Mouse (Mus musculus) forebrain, embryonic 10.5 days (tissue): Measurements from ENCODE around the gene Vmn2r101. TPM values are rescaled to one million over a fixed set of nuclear protein-coding genes. Genes with fewer than 3 reads are reported as not detected.

Source experiments
- DNase-seq: peaks from one replicate; pipeline ENCODE4 v3.0.0-alpha.2; 2017; ENCODE audit warnings: low spot score; ENCODE audit errors: extremely low spot score
- H3K27ac ChIP-seq: fragments of 300-500 bp; sonication (generic); 2 replicates; pipeline ENCODE4 v1.5.1; 2016; ENCODE audit warnings: mild to moderate bottlenecking
- H3K27me3 ChIP-seq: fragments of 300-500 bp; sonication (generic); 2 replicates; pipeline ENCODE4 v1.6.1; 2016; ENCODE audit warnings: mild to moderate bottlenecking; ENCODE audit not compliant: poor library complexity, severe bottlenecking
- H3K36me3 ChIP-seq: fragments of 300-500 bp; sonication (generic); replicated peaks from 2 replicates; pipeline ENCODE4 v1.6.1; 2016; ENCODE audit warnings: mild to moderate bottlenecking, moderate library complexity
- H3K4me1 ChIP-seq: fragments of 300-500 bp; sonication (generic); 2 replicates; pipeline ENCODE4 v1.6.1; 2016
- H3K4me3 ChIP-seq: fragments of 300-500 bp; sonication (generic); 2 replicates; pipeline ENCODE4 v1.5.1; 2016; ENCODE audit warnings: mild to moderate bottlenecking, moderate library complexity
- H3K9me3 ChIP-seq: fragments of 300-500 bp; sonication (generic); 2 replicates; pipeline ENCODE4 v1.6.1; 2016; ENCODE audit warnings: mild to moderate bottlenecking, moderate library complexity
- WGBS: fragments of 180-500 bp; shearing (Covaris S2); methylation state at CpG from one replicate; pipeline ENCODE4 v1.1.7; 2016; 5-methylcytosine and 5-hydroxymethylcytosine counted together
- polyA plus RNA-seq: library from polyadenylated mRNA; unstranded; fragments of >200 nt; fragmentation: Nextera tagmentation; extraction: Ambion mirVana; gene quantifications from 2 replicates; pipeline ENCODE4 v1.2.1, GENCODE M21; 2016

The Vmn2r101 gene
- polyA plus RNA-seq = not detected in 2 replicates

- no peak within 1 kb of the TSS for H3K27ac ChIP-seq
- no peaks in the 10 kb centered on the region for H3K4me1 ChIP-seq
- H3K4me3 ChIP-seq = no peak within 1 kb of the TSS
- H3K36me3 ChIP-seq = no peaks in the 10 kb centered on the region
- peaks cover 15% of the 10 kb centered on the region for H3K9me3 ChIP-seq
- DNase-seq = no peak
- H3K27me3 ChIP-seq = no peaks in the 10 kb centered on the region
Measured at GRCm38 (mm10) chr17:19576927-19577326, at the start of gene Vmn2r101. Gene Vmn2r101, plus strand, starts transcription at chr17:19577227.

DNA sequence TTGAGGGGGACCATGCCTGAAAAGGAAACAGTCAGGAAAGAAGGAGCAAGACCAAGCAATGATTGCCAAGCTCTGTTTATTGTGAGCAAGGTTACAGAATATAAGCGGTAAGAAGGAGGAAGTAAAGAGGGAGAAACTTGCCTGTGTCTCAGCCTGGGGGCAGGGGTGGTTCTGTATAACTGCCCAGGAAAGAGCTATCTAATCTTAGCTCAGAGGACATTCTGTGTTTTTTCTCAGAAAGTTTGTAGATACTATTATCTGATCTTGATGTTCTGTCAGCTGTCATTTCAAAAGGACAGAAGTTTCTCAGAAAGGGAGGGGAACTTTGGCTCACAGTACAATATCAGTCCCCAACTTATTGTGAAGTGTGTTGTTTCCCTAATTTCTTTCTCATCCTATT, 52.3 kb downstream of the Vmn2r101 start:
- Histone ChIP-seq H3K9me3 (peaks cover 60% of the 10 kb centered on the region), H3K27me3 (no peaks in the 10 kb centered on the region), H3K4me1 (no peaks in the 10 kb centered on the region), H3K4me3 (no peak overlapping the region), H3K27ac (no peak overlapping the region), H3K36me3 (no peaks in the 10 kb centered on the region)
- DNase-seq = no peak
- WGBS = 96% methylated on average over 1 of the region's 1 CpGs

- no peaks in the 10 kb centered on the region for H3K4me1 ChIP-seq
- H3K4me3 ChIP-seq = no peak overlapping the region
- 53% methylated on average over 3 of the region's 3 CpGs for WGBS
- no peaks in the 10 kb centered on the region for H3K9me3 ChIP-seq
- no peaks in the 10 kb centered on the region for H3K36me3 ChIP-seq
- no peaks in the 10 kb centered on the region for H3K27me3 ChIP-seq
- DNase-seq = no peak
- H3K27ac ChIP-seq = no peak overlapping the region
Measured at GRCm38 (mm10) chr17:19658447-19658846, 81.4 kb downstream of the Vmn2r101 start.

GRCm38 (mm10) chr17:19660028-19660427, 83.0 kb downstream of the Vmn2r101 start, which contains the start of gene Vmn2r102:
Gene Vmn2r102, plus strand, starts transcription at chr17:19660328.
- no peak within 1 kb of the TSS for H3K4me3 ChIP-seq
- 76% methylated on average over 2 of the region's 2 CpGs for WGBS

More at GRCm38 (mm10) chr17:19660028-19660427, 83.0 kb downstream of the Vmn2r101 start, which contains the start of gene Vmn2r102:
- H3K27ac ChIP-seq = no peak within 1 kb of the TSS
- no peaks in the 10 kb centered on the region for H3K4me1 ChIP-seq
- DNase-seq = no peak
- H3K36me3 ChIP-seq = no peaks in the 10 kb centered on the region
- no peaks in the 10 kb centered on the region for H3K27me3 ChIP-seq
- no peaks in the 10 kb centered on the region for H3K9me3 ChIP-seq

Other genes starting within 250 kb of the Vmn2r101 start
- gene Vmn2r99, start 215.3 kb upstream of the Vmn2r101 start, polyA plus RNA-seq = not detected in 2 replicates
- gene Vmn2r100, start 72.5 kb upstream of the Vmn2r101 start, polyA plus RNA-seq = not detected in 2 replicates
- not detected in 2 replicates for gene Vmn2r102, start 83.1 kb downstream of the Vmn2r101 start, polyA plus RNA-seq
- gene Vmn2r103, start 196.1 kb downstream of the Vmn2r101 start, polyA plus RNA-seq = not detected in 2 replicates